Mouse (Mus musculus): ENCODE results near the gene Strc. TPM values are rescaled to one million over a fixed set of nuclear protein-coding genes. Genes with fewer than 3 reads are reported as not detected.

Strc gene
- 0.04 TPM in 1 of 2 replicates, not detected in the other for polyA plus RNA-seq (2021; fragmentation: Nextera tagmentation)
- long read RNA-seq, experiment 1, result 0 reads
- long read RNA-seq, experiment 2, result 0 reads

DNA sequence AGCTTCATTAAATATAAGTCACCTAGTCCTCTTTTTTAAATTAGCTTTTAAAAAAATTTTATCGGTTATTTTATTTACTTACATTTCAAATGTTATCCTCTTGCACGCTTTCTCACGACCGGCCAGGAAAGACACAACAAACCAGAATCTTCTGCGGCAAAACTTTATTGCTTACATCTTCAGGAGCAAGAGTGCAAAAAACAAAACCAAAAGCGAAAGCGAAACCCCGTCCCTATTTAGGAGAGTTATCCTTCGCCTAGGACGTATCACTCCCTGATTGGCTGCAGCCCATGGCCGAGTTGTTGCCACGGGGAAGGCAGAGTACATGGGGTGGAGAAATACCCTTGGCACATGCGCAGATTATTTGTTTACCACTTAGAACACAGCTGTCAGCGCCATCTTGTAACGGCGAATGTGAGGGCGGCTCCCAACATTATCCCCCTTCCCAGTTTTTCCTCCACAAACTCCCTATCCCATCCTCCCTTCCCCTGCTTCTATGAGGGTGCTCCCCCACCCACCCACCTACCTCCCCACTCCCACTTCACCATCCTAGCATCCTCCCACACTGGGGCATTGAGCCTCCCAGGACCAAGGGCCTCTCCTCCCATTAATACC, at the start of gene Strc:
Gene Strc, minus strand, starts transcription at position 208 of the 615 bp plus-strand sequence.

DNA sequence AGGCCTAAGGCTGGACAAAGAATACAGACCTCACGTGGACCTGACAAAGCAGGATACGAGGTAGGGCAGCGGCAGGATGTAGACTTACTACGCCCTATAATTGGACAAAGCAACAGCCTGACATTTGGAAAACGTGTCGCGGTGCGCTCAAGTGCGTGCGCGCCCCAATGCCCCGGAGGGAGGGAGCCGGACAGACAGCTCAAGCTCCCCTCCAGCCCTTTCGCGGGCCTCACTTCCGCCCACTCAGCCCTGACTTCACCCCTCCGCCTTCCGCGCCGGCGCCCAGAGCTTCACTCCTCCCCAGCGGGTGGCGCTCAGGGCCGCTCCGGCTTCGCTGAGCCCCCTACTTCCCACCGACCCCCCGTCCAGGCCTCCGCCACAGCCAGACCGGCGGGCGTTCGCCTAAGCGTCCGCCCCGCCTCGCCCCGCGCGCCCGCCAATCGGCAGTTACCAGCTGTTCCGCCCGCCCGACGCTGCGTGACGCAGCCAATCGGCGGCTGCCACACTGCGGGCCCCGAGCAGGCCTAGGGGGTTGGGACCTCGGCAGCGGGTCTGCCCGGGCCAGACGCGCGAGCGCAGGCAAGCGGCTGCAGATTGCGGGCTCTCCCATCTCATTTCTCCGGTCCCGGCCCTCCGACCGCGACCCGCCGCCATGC, 26.5 kb upstream of the Strc start, which contains the start of the genes Pdia3 and Catsper2:
Gene Pdia3, plus strand, starts transcription at position 389 of the 656 bp plus-strand sequence.
Gene Catsper2, minus strand, starts transcription at position 406 of the 656 bp plus-strand sequence.

DNA sequence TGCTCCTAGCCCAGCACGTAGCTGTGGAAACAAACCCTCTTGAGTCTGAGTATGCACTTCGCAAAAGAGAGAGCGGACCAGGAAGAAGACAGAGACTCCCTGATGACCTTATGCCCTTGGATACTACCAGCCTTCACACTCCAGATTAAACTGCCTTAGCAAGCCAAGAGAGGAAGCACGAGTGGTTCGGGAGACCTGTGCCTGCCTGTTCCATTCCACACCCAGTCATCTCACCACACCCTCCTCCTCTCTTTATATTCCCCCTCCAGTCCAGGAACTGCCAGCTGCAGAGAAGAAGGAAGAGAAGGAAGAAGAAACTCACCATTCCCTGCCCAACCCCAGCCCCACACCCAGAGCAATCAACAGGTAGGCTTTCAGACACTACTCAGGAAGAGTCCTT, 29.5 kb downstream of the Strc start, which contains the start of gene Ckmt1:
Gene Ckmt1, plus strand, starts transcription at position 221 of the 400 bp plus-strand sequence.

DNA sequence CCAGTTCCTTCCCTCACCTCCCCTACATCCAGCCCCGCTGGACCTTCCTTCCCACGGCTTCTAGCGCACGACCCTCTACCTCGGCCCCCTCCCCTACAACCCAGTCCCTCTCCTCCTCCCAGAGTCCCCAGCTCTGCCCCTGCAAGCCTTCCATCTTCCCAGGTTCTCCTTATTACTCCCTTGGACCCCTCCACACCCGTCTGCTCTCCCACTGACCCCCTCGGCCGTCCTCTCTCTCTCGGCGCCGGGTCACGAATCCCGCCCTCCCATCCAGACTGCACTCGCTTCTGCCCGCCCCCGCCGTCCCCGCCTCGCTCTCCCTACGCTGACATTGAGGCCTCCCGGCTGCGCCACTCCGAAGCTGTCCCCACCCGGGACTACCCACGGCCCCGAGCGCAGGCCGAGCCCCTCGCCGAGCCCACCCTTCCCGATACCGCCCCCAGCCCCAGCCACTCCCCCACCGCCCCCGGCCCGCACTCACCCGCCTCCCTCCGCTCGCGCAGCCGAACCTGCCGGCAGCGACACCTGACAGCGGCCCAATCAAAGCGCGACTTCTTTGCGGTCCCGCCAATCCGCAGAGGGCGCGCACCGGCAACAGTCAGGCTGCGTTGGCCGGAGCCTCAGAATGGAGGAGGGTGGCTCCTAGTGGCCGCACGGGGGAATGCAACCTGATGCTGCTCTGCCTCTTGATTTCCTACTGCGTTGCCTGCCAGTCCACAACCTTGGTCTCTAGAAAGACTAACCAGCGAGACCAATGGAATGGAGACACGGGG, 32.0 kb downstream of the Strc start, which contains the start of gene Ppip5k1:
Gene Ppip5k1, minus strand, starts transcription at position 577 of the 773 bp plus-strand sequence.

Other genes starting within 250 kb of the Strc start
- gene Adal, start 246.7 kb downstream of the Strc start, polyA plus RNA-seq (2021; fragmentation: Nextera tagmentation), result 9.8 and 13.2 TPM in 2 replicates
- gene Lcmt2, start 246.5 kb downstream of the Strc start, polyA plus RNA-seq (2021; fragmentation: Nextera tagmentation), result 5.2 and 9.5 TPM in 2 replicates
- 10.3 and 12.6 TPM in 2 replicates for gene Tubgcp4, start 216.5 kb downstream of the Strc start, polyA plus RNA-seq (2021; fragmentation: Nextera tagmentation)
- 2.0 and 2.3 TPM in 2 replicates for gene Zscan29, start 216.0 kb downstream of the Strc start, polyA plus RNA-seq (2021; fragmentation: Nextera tagmentation)
- gene Trp53bp1, start 115.8 kb downstream of the Strc start, polyA plus RNA-seq (2021; fragmentation: Nextera tagmentation), result 20.2 and 28.1 TPM in 2 replicates
- 116 and 149 TPM in 2 replicates for gene Map1a, start 97.6 kb downstream of the Strc start, polyA plus RNA-seq (2021; fragmentation: Nextera tagmentation)
- 24.7 and 28.6 TPM in 2 replicates for gene Ppip5k1, start 31.8 kb downstream of the Strc start, polyA plus RNA-seq (2021; fragmentation: Nextera tagmentation)
- gene Ckmt1, start 29.5 kb downstream of the Strc start, polyA plus RNA-seq (2021; fragmentation: Nextera tagmentation), result 304 and 453 TPM in 2 replicates
- 77.7 and 103 TPM in 2 replicates for gene Pdia3, start 26.6 kb upstream of the Strc start, polyA plus RNA-seq (2021; fragmentation: Nextera tagmentation)
- 0.81 and 1.7 TPM in 2 replicates for gene Catsper2, start 26.6 kb upstream of the Strc start, polyA plus RNA-seq (2021; fragmentation: Nextera tagmentation)
- gene Ell3, start 57.1 kb upstream of the Strc start, polyA plus RNA-seq (2021; fragmentation: Nextera tagmentation), result 0.90 and 1.5 TPM in 2 replicates
- 612 and 693 TPM in 2 replicates for gene Serf2, start 62.0 kb upstream of the Strc start, polyA plus RNA-seq (2021; fragmentation: Nextera tagmentation)
- 97.5 and 119 TPM in 2 replicates for gene Hypk, start 66.1 kb upstream of the Strc start, polyA plus RNA-seq (2021; fragmentation: Nextera tagmentation)
- gene Serinc4, start 69.6 kb upstream of the Strc start, polyA plus RNA-seq (2021; fragmentation: Nextera tagmentation), result 0.21 TPM in 1 of 2 replicates, not detected in the other
- 37.3 and 49.3 TPM in 2 replicates for gene Mfap1b, start 86.9 kb upstream of the Strc start, polyA plus RNA-seq (2021; fragmentation: Nextera tagmentation)
- gene Mfap1a, start 119.5 kb upstream of the Strc start, polyA plus RNA-seq (2021; fragmentation: Nextera tagmentation), result 11.3 and 13.6 TPM in 2 replicates
- gene Wdr76, start 119.6 kb upstream of the Strc start, polyA plus RNA-seq (2021; fragmentation: Nextera tagmentation), result 1.5 and 1.7 TPM in 2 replicates

Measured in left cerebral cortex, adult 6 months (tissue).